Mouse (Mus musculus) brain, embryonic 18.5 days (tissue): ENCODE results near the gene Gyg.
"Not testable (repeated sequence)": the region's sequence is repeated elsewhere in the genome, so short reads cannot be mapped to it uniquely, and the experiment has no call there.

Experiments
- DNase-seq: peaks from one replicate; pipeline ENCODE4 v3.0.0-alpha.2; 2012; ENCODE audit warnings: low read depth, low spot score

The Gyg gene

DNA sequence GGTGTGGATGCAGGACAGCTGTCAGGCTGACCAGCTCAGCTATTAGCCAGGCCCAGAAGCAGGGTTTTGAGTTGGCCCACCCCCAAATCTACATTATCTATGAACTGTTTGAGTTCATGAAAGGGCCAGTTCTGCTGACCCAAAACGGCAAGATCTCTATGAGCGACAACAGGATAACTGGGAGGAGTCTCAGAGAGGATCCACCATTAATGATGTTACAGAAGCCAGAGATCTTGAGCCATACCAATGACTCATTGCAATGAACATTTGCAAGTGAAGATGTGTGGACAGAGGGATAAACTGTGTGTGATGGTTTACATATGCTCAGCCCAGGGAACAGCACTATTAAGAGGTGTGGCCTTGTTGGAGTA is 23.8 kb downstream of the Gyg start:
- no peak for DNase-seq

DNA sequence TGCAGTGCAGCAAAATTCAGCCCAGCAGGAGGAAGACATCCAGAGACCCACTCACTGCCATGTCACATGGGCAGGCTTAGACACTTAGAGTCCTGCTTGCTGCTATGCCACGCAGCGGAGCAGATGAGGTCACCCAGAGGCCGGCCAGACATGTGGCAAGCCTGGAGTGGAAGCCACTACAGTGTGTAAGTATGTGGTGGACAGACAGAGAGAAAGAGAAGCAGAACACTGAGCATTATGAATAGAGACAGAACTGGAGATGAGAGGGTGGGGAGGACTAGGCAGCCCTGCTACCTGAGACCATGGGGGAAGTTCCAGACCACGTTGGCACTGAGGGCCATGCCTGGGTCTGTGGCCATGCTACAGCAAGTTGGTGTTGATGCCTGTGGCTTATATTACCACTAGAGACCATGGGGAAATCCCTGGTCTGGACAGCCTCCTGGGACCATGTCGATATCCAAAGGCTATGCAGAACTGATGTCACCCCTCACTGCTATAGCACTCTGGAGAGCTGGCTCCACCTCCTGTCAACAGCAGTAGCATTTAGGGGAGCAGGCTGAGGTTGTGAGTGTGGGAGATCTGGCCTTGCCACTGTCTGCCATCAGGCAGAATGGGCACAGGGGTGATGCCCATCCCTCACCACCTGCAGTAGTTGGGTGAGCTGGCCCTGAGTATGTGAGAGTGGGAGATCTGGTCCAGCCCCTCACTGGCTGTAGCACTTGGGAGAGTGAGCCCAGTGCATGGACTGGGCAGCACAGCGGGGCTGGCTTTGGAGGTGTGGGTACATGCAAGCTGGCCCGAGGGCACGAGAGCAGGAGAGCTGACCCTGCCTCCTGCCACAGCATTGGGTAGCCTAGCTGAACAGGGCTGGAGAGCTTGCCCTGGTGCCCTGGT is 24.4 kb downstream of the Gyg start:
- DNase-seq: no peak

DNA sequence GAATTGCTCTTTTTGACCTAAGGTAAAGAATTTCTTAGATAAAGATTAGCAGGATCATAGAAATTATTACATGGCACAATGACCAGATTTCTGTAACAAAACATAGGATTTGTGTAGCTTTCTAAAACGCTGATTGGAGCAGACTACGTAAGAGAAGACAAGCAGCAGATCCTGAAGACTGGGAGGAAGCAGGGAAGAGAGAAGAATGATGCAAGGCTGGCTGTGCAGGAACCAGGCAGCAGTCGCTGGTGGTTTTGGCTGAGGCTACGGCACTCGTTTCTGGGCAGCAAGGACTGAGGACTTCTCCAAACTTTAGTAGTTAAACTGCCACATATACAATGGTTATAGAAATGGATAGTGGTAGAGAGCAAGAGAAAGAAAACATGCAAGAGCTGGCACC is 25.6 kb downstream of the Gyg start:
- no peak for DNase-seq

DNA sequence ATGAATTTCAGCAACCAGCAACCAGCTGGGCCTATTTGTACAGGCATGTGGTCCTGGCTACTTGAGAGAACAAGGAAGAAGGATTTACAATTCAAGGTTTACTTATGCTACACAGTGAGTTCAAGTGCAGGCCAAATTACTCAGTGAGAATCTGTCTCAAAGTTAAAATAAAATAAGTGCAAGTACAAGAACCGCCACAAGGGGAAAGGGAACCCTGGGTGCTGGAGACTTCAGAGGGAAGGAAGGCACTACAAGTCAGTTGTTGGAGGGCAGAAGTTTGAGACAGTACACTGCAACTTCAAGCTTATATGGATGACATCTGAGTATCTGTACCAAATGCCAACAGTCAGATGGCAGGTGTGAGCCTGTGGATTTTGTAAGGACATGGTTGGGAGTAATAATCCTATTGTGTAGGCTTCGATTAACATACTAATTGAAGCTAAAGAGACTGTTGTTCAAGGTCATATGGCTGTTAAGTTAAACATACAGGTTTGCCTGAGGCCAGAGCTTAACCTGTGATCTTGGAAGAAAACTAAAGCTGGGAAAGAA is 28.0 kb downstream of the Gyg start:
- no peak for DNase-seq

DNA sequence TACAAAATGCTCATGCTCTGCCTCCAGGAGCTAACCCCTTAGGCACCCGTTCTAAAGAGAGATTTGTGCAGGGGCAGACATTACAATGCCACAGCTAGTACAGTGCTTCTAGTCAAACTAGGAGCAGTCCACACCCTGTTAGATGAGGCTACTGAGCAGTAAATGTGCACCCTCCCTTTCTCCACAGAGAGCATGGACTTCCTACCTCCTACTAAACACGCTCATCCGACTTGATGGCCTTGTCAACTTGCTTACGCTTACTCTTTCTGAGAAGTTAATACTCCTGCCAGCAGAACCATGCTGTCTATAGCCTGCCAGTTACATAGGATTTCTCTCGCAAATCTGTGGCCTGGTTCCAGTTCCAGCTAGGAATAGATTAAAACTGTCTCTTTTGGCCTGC is 29.5 kb downstream of the Gyg start:
- DNase-seq: no peak

DNA sequence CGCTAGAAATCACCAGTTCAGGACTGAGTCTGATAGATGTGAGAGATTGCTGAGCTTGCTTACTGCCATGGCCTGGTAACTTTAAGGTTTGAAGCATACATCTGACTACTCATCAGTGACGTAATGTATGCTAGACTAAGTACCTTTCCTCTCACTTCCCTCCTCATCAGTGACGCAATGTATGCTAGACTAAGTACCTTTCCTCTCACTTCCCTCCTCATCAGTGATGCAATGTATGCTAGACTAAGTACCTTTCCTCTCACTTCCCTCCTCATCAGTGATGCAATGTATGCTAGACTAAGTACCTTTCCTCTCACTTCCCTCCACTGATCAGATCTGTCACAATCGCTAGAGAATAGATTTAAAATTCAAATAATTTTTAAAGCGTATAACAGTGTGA is 33.5 kb downstream of the Gyg start:
- DNase-seq: not testable (repeated sequence)

- no peak for DNase-seq
Measured at GRCm38 (mm10) chr3:20119686-20120244, 35.4 kb downstream of the Gyg start.

GRCm38 (mm10) chr3:20119044-20119591 is 36.0 kb downstream of the Gyg start:
- DNase-seq: no peak

GRCm38 (mm10) chr3:20111913-20112312 is 43.2 kb downstream of the Gyg start:
- no peak for DNase-seq

DNA sequence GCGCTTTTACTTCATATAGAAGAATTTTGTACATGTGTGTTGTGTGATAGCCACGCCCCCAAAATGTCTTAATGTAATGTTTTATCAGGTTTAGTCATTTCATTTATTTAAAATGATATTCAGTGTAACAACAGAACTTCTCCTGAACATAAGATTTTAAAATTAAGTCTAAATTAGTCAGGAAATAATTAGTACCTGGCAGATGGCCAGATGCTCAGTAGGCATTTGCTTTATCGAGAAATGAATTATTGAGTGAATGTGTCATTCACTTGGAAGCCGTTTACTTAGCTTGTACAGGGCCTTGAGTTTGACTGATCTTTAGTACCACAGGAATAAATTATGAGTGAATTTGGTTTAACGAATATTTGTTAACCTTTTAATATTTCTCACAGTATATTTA is 46.2 kb downstream of the Gyg start:
- no peak for DNase-seq

- DNase-seq: no peak
Measured at GRCm38 (mm10) chr3:20104776-20105175, 50.3 kb downstream of the Gyg start.

GRCm38 (mm10) chr3:20104318-20104717 is 50.8 kb downstream of the Gyg start:
- no peak for DNase-seq

GRCm38 (mm10) chr3:20103830-20104229 is 51.3 kb downstream of the Gyg start:
- DNase-seq: no peak

GRCm38 (mm10) chr3:20082161-20082560 is 73.0 kb downstream of the Gyg start:
- DNase-seq: no peak

GRCm38 (mm10) chr3:20076145-20077053 is 78.7 kb downstream of the Gyg start:
- no peak for DNase-seq
